Mouse (Mus musculus): Measurements from ENCODE around the gene Ifna4.
"Not testable (repeated sequence)": the region's sequence is repeated elsewhere in the genome, so short reads cannot be mapped to it uniquely, and the experiment has no call there.

Ifna4 gene

GRCm38 (mm10) chr4:88841438-88841911 lies at the start of gene Ifna4:
Gene Ifna4, plus strand, starts transcription at chr4:88841861.
- no peak for DNase-seq (ENCODE audit: low spot score)

DNA sequence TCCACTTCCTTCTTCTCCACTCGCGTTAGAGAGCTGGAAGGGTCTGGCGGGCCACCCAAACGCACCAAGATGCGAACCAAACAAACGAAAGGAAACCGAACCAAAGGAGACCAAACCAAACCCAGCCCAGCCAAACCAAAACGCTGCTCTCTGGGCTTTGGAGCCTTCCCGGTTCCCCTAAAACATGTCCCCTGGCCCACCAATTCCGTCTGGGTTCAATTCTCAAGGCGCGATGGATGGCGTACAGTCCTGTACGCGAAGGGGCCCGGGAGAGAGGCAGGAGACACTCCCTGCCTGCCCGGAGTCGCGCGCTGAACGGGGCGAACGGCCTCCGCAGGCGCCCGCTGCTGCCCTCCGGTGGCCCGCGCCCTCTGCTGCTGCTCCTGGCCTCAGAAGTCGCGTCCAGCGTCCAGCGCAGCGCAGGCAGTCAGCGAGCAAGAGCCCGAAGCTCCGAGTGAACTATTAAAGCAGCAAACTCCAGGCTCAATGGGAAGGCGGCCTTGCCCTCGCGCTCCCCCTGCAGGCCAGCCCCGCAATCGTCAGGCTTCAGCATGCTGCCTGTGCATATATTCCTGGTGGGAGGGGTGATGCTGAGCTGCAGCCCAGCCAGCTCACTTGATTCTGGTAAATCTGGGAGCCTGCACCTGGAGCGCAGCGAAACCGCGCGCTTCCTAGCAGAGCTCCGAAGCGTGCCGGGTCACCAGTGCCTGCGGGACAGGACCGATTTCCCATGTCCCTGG lies 47.6 kb upstream of the Ifna4 start, which contains the start of gene Gm13275:
TSS of gene Gm13275 (plus strand) at position 552 of the 740 bp plus-strand sequence.
- DNase-seq (ENCODE audit: low spot score): peak; percentile 81

GRCm38 (mm10) chr4:88797097-88797496 lies 44.6 kb upstream of the Ifna4 start, which contains the start of gene Gm13279:
Gene Gm13279, plus strand, starts transcription at chr4:88797397.
- not testable (repeated sequence) for DNase-seq (ENCODE audit: low spot score)

DNA sequence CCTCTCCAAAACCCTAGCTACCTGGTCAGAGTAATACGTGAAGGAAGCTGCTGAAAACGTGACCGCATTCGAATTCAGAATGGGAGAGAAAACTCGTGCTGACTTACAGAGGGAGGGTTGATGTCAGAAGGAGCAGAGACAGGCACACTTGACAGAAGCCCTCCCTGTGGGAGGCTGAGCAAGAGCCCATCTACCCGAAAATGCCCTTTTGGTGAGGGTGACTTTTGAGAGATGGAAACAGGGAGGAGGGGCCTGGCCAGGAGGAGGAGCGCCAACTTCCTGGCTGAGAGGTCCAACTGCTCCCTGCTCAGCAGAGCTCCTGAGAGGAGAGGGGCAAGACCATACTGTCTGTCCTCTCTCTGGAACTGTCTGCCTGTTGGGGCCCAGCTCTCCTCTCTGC lies 42.3 kb upstream of the Ifna4 start, which contains the start of gene Gm13285:
TSS of gene Gm13285 (plus strand) at position 301 of the 400 bp plus-strand sequence.
- DNase-seq (ENCODE audit: low spot score): not testable (repeated sequence)

DNA sequence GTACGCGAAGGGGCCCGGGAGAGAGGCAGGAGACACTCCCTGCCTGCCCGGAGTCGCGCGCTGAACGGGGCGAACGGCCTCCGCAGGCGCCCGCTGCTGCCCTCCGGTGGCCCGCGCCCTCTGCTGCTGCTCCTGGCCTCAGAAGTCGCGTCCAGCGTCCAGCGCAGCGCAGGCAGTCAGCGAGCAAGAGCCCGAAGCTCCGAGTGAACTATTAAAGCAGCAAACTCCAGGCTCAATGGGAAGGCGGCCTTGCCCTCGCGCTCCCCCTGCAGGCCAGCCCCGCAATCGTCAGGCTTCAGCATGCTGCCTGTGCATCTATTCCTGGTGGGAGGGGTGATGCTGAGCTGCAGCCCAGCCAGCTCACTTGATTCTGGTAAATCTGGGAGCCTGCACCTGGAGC lies 38.7 kb upstream of the Ifna4 start, which contains the start of gene Gm13287:
TSS of gene Gm13287 (plus strand) at position 301 of the 400 bp plus-strand sequence.
- not testable (repeated sequence) for DNase-seq (ENCODE audit: low spot score)

DNA sequence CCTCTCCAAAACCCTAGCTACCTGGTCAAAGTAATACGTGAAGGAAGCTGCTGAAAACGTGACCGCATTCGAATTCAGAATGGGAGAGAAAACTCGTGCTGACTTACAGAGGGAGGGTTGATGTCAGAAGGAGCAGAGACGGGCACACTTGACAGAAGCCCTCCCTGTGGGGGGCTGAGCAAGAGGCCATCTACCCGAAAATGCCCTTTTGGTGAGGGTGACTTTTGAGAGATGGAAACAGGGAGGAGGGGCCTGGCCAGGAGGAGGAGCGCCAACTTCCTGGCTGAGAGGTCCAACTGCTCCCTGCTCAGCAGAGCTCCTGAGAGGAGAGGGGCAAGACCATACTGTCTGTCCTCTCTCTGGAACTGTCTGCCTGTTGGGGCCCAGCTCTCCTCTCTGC lies 36.4 kb upstream of the Ifna4 start, which contains the start of gene Gm13288:
TSS of gene Gm13288 (plus strand) at position 301 of the 400 bp plus-strand sequence.
- DNase-seq (ENCODE audit: low spot score): not testable (repeated sequence)

DNA sequence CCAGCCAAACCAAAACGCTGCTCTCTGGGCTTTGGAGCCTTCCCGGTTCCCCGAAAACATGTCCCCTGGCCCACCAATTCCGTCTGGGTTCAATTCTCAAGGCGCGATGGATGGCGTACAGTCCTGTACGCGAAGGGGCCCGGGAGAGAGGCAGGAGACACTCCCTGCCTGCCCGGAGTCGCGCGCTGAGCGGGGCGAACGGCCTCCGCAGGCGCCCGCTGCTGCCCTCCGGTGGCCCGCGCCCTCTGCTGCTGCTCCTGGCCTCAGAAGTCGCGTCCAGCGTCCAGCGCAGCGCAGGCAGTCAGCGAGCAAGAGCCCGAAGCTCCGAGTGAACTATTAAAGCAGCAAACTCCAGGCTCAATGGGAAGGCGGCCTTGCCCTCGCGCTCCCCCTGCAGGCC lies 35.9 kb upstream of the Ifna4 start:
- DNase-seq (ENCODE audit: low spot score): not testable (repeated sequence)

- no peak for DNase-seq (ENCODE audit: low spot score)
These were observed 25.7 kb upstream of the Ifna4 start, which contains the start of gene Ifna7 for GRCm38 (mm10) chr4:88815928-88816327. Gene Ifna7, plus strand, starts transcription at chr4:88816228.

DNA sequence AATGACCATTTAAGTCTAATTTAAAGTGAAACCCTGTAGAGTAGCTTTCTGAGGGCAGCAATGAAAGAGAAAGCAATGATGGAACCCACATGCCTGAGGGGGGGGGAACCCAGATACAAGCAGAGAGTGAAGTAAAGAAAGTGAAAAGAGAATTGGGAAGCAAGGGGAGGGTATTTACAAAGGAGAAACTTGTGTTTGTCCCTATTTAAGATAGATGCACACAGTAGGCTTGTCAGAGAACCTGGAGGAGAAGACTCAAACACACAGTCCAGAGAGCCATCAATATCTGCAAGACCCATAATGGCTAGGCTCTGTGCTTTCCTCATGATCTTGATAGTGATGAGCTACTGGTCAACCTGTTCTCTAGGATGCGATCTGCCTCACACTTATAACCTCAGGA lies 22.0 kb upstream of the Ifna4 start, which contains the start of gene Ifna11:
TSS of gene Ifna11 (plus strand) at position 301 of the 400 bp plus-strand sequence.
- no peak for DNase-seq (ENCODE audit: low spot score)

DNA sequence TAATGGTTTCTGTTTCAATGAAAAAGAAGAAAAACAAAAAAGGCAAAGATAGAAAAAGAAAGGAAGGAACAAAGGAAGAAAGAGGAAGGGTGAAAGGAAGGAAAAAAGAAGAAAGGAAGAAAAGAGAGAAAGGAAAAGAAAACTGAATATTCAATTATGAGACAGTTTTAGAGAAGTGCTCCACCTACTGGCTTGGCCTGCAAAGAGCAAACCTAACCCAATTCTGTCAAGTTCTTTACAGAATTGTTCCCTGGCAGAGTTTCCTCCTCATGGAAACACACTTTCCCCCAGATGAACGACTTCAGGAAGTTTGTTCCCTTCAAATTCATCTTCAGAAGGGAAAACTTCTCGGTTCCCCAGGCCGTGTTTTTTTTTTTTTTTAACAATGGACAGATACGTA lies 18.7 kb upstream of the Ifna4 start:
- DNase-seq (ENCODE audit: low spot score): peak; percentile 8

DNA sequence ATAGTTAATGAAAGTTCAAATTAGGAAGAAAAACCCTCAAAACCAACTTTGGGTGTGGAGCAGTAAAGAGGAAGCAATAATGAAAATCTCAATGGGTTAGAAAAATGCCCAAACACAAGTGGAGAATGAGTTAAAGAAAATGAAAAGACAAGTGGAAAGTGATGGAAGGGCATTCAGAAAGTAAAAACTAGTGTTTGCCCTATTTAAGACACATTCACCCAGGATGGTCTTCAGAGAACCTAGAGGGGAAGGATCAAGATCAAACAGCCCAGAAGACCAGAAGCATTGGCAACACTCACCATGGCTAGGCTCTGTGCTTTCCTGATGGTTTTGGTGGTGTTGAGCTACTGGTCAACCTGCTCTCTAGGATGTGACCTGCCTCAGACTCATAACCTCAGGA lies 14.5 kb upstream of the Ifna4 start, which contains the start of gene Ifna6:
TSS of gene Ifna6 (plus strand) at position 301 of the 400 bp plus-strand sequence.
- not testable (repeated sequence) for DNase-seq (ENCODE audit: low spot score)

DNA sequence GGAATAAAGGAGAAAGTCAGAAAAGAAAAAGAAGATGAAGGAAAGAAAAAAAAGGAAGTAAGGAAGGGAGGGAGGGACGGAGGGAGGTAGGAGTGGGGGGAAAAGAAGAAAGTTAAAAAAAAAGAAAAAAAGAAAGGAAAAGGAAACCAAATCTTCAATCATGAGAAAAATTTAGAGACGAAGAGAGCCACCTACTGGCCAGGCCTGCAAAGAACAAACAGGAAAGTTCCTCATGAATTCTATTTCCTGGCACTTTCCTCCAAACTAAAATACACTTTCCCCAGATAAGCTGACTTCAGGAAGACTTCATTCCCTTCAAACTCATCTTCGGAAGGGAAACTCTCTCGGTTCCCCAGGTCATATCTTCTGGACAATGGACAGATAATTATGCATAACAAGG lies 11.1 kb upstream of the Ifna4 start:
- DNase-seq (ENCODE audit: low spot score): peak; percentile 22

DNA sequence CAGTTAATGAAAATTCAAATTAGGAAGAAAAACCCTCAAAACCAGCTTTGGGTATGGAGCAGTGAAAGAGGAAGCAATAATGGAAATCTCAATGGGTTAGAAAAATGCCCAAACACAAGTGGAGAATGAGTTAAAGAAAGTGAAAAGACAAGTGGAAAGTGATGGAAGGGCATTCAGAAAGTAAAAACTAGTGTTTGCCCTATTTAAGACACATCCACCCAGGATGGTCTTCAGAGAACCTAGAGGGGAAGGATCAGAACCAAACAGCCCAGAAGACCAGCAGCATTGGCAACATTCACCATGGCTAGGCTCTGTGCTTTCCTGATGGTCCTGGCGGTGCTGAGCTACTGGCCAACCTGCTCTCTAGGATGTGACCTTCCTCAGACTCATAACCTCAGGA lies 6.4 kb upstream of the Ifna4 start, which contains the start of gene Ifna5:
TSS of gene Ifna5 (plus strand) at position 301 of the 400 bp plus-strand sequence.
- not testable (repeated sequence) for DNase-seq (ENCODE audit: low spot score)

GRCm38 (mm10) chr4:88838828-88839227 lies 2.8 kb upstream of the Ifna4 start:
- no peak for DNase-seq (ENCODE audit: low spot score)

DNA sequence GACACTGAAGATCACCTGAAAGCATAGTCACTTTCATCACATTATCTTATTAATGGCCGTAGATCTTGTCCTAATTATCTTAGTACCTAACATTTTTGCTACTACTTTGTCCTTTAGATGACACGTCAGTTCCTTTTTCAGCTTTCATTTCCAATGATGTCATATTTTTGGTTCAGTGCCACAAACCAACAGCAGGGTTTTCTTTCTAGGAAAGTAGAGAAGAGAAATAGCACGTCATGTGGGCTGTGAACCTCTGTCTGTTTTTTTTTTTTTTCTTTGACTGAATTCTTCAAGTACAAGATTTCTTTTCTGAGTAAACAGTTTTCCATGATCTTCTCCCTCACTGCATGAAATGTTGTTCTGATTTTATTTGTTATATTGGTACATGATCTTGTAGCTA lies 1.6 kb upstream of the Ifna4 start:
- DNase-seq (ENCODE audit: low spot score): no peak

DNA sequence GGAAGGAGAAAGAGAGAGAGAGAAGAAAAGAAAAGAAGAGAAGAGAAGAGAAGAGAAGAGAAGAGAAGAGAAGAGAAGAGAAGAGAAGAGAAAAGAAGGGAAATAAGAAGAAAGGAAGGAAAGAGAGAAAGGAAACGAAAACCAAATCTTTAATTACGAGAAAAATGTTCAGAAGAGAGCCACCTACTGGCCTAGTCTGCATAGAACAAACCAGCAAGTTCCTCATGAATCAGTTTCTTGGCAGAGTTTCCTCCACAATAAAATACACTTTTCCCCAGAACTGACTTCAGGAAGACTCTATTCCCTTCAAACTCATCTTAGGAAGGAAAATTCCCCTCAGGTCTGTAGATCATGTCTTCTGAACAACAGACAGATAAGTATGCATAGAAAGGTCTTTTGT lies 3.7 kb downstream of the Ifna4 start:
- no peak for DNase-seq (ENCODE audit: low spot score)

DNA sequence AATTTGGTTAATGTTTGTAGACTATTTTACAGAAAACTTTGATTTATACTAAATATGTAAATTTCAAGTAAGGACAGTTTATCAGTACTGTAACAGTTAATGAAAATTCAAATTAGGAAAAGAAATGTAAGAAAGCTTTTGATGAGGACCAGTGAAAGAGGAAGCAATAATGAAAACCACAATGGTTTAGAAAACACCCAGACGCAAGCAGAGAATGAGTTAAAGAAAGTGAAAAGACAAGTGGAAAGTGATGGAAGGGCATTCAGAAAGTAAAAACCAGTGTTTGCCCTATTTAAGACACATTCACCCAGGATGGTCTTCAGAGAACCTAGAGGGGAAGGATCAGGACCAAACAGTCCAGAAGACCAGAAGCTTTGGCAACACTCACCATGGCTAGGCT lies 8.0 kb downstream of the Ifna4 start, which contains the start of gene Ifna1:
TSS of gene Ifna1 (plus strand) at position 390 of the 400 bp plus-strand sequence.
- DNase-seq (ENCODE audit: low spot score): no peak

DNA sequence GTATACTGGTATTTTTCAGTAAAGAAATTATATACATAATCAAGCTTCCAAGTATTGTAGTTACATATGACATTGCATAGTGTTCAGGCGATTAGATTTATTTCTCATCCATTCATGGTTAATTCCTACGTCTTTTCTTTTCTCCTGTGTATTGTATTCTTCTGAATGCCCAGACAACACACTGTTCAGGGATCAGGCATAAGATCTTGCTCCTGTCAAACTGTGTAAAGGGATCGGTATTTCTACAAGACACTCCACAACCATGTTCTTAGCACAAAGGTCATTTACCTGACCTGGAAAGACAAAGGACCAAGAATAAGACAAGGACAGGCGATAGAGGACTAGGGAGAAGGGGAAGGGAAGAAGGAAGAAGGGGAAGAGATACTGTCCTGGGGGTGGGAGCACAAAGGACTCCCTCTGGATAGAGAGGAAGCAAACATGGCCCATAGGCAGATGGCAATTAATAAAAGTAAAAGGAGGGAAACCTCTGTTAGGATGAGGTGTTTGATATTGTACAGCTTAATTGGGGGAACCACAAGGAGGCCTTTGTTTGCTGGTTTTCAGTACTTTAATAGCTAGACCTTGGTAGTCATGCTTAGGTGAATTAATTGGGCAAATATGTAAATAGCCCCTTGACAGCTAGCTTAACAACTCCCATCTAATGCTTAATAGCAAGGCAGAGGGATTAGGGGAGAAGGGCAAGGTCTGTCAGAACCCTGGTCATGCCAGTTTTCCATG lies 9.5 kb downstream of the Ifna4 start:
- no peak for DNase-seq (ENCODE audit: low spot score)

DNA sequence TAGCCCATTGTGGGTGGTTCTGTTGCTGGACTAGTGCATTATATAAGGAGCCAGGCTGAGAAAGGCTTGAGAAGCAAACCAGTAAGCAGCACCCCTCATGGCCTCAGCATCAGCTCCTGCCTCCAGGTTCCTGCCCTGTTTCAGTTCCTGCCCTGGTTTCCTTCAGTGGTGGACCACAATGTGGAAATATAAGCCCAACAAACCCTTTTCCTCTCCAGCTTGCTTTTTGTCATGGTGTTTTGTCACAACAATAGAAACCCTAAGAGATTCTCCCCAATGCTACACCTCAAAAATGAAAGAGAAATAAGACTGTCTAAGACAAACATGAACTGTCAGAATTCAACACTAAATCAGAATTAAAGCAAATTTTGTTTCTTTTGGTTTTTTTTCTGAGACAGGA lies 17.6 kb downstream of the Ifna4 start:
- no peak for DNase-seq (ENCODE audit: low spot score)

GRCm38 (mm10) chr4:88863309-88863708 lies 21.6 kb downstream of the Ifna4 start:
- no peak for DNase-seq (ENCODE audit: low spot score)

DNA sequence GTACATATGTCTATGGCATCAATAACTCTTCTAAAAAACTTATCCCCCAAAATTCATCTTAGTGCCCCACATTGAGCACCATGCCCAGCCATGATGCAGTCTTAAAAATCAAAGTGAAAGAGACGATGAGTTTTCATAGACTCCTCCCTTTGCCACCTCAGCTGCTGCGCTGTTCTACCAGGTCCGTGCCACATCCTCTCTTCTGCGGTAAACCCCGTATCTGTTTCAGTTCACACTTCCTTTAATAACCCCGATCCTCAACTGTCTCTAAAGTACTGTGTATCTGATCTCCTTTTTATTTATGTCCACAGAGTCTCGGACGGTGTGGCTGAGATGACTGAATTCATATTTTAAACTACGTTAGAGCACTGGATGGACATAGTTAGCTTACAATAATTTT lies 22.9 kb downstream of the Ifna4 start:
- DNase-seq (ENCODE audit: low spot score): no peak

DNA sequence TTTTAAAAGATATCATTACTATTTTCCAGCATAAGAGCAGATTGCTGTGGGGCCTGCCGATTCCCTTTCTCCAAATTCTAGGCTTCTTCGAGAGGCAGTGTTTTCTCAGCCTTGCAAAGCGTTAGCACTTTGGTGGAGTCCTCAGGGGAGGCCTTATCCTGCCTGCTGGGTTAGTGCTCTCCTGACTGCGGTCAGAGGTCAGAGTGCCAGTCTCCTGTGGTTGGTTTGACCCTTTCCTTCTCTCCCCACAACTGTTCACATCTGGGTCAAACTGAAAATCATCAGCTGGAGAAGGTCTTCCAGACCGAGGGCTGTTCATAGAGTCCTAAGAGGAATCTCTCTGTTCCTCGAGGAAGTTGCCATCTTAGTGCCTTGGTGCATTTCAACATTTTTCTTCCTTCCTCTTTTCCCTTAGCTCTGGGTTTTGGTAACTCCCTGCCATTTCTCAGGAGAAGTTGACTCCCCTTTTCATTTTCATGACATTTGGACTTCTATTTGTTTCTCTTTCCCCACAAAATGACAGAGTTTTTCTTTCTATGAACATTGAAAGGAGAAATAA lies 23.4 kb downstream of the Ifna4 start:
- DNase-seq (ENCODE audit: low spot score): no peak
